Mouse (Mus musculus): ENCODE measurements around the gene Rflnb. TPM values are rescaled to one million over a fixed set of nuclear protein-coding genes. Genes with fewer than 3 reads are reported as not detected.

The Rflnb gene
- polyA plus RNA-seq, 1 experiment = 11.5 TPM

DNA sequence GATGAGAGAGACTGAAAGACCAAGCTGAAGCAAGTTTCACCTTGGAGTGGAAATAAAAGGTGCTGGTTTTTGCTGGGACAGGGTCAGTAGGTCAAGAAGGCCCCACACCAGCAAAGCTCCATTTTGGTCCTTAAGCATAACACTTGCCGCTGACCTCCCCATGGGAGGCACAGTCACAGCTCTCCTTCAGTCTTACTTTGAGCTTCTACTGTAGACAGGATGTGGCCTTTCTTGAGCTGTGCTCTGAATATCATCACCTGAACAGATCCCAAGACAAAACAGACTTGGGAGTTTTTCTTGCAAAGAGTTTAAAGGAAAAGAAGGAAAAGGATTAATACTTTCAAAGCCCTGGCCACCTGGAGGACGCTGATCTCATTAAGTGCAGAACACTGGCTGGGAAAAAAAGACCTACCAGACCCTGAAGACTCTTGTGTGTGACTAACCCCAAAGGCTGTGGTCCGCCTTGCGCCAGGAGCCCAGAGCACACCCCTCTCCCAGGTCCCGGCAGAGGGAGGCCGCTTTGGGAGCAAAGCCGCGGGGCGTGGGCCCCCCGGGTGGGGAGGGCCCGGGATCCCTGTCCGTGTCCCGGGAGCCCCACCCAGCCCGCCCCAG lies 949 bp downstream of the Rflnb start:
- Histone ChIP-seq H3K4me1 (ENCODE audit: control insufficient read depth, insufficient read depth, insufficient read length) (peaks cover 12% of the 10 kb centered on the region), H3K27ac (ENCODE audit: insufficient read depth, low read length) (no peak overlapping the region), H3K4me3 (ENCODE audit: extremely low read depth, insufficient read depth, insufficient read length) (peak overlapping the region; percentile 86), H3K27me3 (ENCODE audit: control insufficient read depth, insufficient read depth, low read length) (peaks cover 6% of the 10 kb centered on the region), H3K36me3 (ENCODE audit: control insufficient read depth, insufficient read depth, low read length) (no peaks in the 10 kb centered on the region)
- TF ChIP-seq POLR2A (IDR thresholded peaks at IDR 0.05; ENCODE audit: low read depth, low read length) = no peak
- TF ChIP-seq CTCF (IDR thresholded peaks at IDR 0.05; ENCODE audit: extremely low read depth, insufficient read depth, insufficient read length, insufficient replicate concordance) = no peak
- no peak for DNase-seq (ENCODE audit: low read depth in 1 of 2, low spot score in 2 of 2)
- 19% methylated on average over 13 of the region's 14 CpGs for WGBS

DNA sequence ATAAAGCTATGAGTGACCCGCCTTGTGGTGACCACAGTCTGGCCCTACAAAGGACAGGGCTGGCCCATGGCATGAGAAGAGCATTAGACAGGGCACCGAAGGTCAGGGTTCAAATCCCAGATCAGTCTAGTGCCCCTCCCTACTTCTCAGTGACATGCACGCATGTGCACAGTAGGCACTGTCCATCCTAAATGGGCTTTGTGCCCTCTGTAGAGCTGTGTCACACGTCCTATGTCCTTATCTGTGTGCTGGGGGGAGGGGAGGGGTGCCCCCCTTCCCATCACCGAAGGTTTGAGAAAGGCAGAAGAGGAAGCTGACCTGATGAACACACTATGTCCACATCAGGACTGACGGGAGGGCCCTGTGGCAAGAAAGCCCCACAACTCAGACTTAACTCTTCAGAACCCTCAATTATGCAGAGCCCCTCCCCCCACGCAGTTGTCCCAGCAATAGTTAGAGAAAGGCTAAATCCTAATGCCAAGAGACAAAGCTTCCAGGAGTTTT lies 2.5 kb downstream of the Rflnb start:
- H3K27me3 ChIP-seq (ENCODE audit: control insufficient read depth, insufficient read depth, low read length) = peaks cover 6% of the 10 kb centered on the region
- TF ChIP-seq CTCF (IDR thresholded peaks at IDR 0.05; ENCODE audit: extremely low read depth, insufficient read depth, insufficient read length, insufficient replicate concordance) = no peak
- peaks cover 12% of the 10 kb centered on the region for H3K4me1 ChIP-seq (ENCODE audit: control insufficient read depth, insufficient read depth, insufficient read length)
- DNase-seq (ENCODE audit: low read depth in 1 of 2, low spot score in 2 of 2) = no peak
- no peak overlapping the region for H3K27ac ChIP-seq (ENCODE audit: insufficient read depth, low read length)
- WGBS = 72% methylated on average over 7 of the region's 7 CpGs
- H3K4me3 ChIP-seq (ENCODE audit: extremely low read depth, insufficient read depth, insufficient read length) = no peak overlapping the region
- no peaks in the 10 kb centered on the region for H3K36me3 ChIP-seq (ENCODE audit: control insufficient read depth, insufficient read depth, low read length)

DNA sequence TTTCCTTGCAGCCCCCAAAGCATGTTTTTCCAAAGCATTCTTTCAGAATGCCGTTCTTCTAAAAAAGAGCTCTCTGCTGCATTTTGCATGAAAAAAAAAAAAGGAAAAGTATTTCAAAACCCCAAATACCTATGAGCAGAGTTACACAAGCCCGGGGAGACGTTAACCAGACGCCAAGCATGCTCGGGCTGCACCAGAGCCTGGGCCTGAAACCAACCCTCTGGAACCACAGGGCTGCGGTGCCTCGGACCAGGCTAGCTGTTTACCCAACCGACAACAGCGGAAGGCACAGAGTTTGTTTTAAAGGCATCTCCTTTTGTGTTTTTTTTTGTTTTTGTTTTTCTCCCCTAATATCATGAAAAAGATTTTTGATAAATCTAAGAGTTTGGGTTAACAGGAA lies 6.7 kb downstream of the Rflnb start:
- Histone ChIP-seq H3K4me3 (ENCODE audit: extremely low read depth, insufficient read depth, insufficient read length) (no peak overlapping the region), H3K27ac (ENCODE audit: insufficient read depth, low read length) (no peak overlapping the region), H3K27me3 (ENCODE audit: control insufficient read depth, insufficient read depth, low read length) (no peaks in the 10 kb centered on the region), H3K4me1 (ENCODE audit: control insufficient read depth, insufficient read depth, insufficient read length) (peaks cover under 1% of the 10 kb centered on the region; the same call in 1 of the 2 replicates), H3K36me3 (ENCODE audit: control insufficient read depth, insufficient read depth, low read length) (no peaks in the 10 kb centered on the region)
- no peak for TF ChIP-seq POLR2A (IDR thresholded peaks at IDR 0.05; ENCODE audit: low read depth, low read length)
- WGBS = 90% methylated on average over 9 of the region's 9 CpGs
- no peak for DNase-seq (ENCODE audit: low read depth in 1 of 2, low spot score in 2 of 2)

DNA sequence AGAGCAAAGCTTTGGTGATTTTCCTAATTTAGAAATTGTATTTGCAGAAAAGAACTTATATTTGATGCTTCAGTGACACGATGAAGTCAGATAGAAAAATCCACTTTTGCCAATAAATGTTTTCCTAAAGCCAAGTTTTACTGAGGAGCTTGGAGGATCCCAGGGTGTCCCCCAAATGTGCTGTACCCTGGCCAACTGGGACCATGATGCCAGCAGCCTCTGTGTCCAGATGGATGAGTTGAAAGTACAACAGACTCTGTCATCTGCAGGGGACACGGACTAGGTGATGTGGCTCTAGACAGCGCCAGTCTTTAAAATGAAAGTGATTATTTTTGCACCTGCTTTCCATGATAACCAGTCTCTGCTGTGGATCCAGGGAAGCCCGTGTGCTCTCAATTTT lies 7.7 kb downstream of the Rflnb start:
- H3K4me3 ChIP-seq (ENCODE audit: extremely low read depth, insufficient read depth, insufficient read length) = no peak overlapping the region
- 85% methylated on average over 4 of the region's 4 CpGs for WGBS
- no peaks in the 10 kb centered on the region for H3K36me3 ChIP-seq (ENCODE audit: control insufficient read depth, insufficient read depth, low read length)
- no peak for DNase-seq (ENCODE audit: low read depth in 1 of 2, low spot score in 2 of 2)
- H3K27me3 ChIP-seq (ENCODE audit: control insufficient read depth, insufficient read depth, low read length) = no peaks in the 10 kb centered on the region
- no peaks in the 10 kb centered on the region for H3K4me1 ChIP-seq (ENCODE audit: control insufficient read depth, insufficient read depth, insufficient read length)
- H3K27ac ChIP-seq (ENCODE audit: insufficient read depth, low read length) = no peak overlapping the region
- no peak for TF ChIP-seq CTCF (IDR thresholded peaks at IDR 0.05; ENCODE audit: extremely low read depth, insufficient read depth, insufficient read length, insufficient replicate concordance)
- no peak for TF ChIP-seq POLR2A (IDR thresholded peaks at IDR 0.05; ENCODE audit: low read depth, low read length)

DNA sequence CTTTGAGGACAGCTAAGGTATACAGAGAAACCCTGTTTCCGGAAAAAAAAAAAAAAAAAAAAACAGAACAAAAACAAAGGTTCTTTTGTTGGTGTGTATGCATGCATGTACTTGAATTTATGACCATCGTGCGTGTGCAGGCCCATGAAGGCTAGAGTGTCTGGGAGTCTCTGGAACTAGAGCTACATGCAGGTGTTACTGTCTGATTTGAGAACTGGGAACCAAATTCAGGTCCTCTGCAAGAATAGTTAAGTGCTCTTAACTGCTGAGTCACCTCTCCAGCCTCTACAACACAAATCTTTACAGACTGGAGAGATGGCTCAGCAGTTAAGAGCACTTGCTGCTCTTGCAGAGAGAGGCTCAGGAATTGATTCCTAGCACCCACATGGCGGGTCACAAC lies 11.8 kb downstream of the Rflnb start:
- DNase-seq (ENCODE audit: low read depth in 1 of 2, low spot score in 2 of 2) = no peak
- H3K4me3 ChIP-seq (ENCODE audit: extremely low read depth, insufficient read depth, insufficient read length) = no peak overlapping the region
- H3K36me3 ChIP-seq (ENCODE audit: control insufficient read depth, insufficient read depth, low read length) = no peaks in the 10 kb centered on the region
- no peak overlapping the region for H3K27ac ChIP-seq (ENCODE audit: insufficient read depth, low read length)
- TF ChIP-seq CTCF (IDR thresholded peaks at IDR 0.05; ENCODE audit: extremely low read depth, insufficient read depth, insufficient read length, insufficient replicate concordance) (no peak), POLR2A (IDR thresholded peaks at IDR 0.05; ENCODE audit: low read depth, low read length) (no peak)
- WGBS = 71% methylated on average over 4 of the region's 4 CpGs
- H3K27me3 ChIP-seq (ENCODE audit: control insufficient read depth, insufficient read depth, low read length) = no peaks in the 10 kb centered on the region
- no peaks in the 10 kb centered on the region for H3K4me1 ChIP-seq (ENCODE audit: control insufficient read depth, insufficient read depth, insufficient read length)

DNA sequence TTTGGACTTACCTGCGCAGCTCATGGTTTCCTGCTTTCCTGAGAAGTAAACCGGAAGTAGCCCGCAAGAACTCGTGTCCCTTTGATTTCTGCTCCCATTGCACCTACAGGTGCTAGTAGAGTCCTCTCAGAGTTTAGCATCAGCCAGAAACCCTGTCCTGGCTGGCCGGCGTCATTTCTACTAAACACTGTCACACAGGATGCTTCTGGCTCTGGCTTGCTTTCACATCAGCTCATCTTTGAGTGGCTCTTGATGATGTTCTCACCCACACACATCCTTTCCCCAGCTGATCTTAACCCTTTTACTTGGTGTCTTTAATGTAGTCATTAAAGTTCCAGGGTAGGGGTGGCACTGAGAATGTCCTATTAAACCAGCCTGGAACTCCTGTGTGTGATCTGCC lies 12.3 kb downstream of the Rflnb start:
- no peaks in the 10 kb centered on the region for H3K36me3 ChIP-seq (ENCODE audit: control insufficient read depth, insufficient read depth, low read length)
- no peaks in the 10 kb centered on the region for H3K27me3 ChIP-seq (ENCODE audit: control insufficient read depth, insufficient read depth, low read length)
- peak overlapping the region; percentile 52; the same call in 1 of the 2 replicates for H3K27ac ChIP-seq (ENCODE audit: insufficient read depth, low read length)
- 77% methylated on average over 6 of the region's 6 CpGs for WGBS
- 0 out of 2 replicates have a peak overlapping the region, but pooled peaks have one; percentile 10 for H3K4me3 ChIP-seq (ENCODE audit: extremely low read depth, insufficient read depth, insufficient read length)
- no peaks in the 10 kb centered on the region for H3K4me1 ChIP-seq (ENCODE audit: control insufficient read depth, insufficient read depth, insufficient read length)
- no peak for TF ChIP-seq CTCF (IDR thresholded peaks at IDR 0.05; ENCODE audit: extremely low read depth, insufficient read depth, insufficient read length, insufficient replicate concordance)
- no peak for TF ChIP-seq POLR2A (IDR thresholded peaks at IDR 0.05; ENCODE audit: low read depth, low read length)
- no peak for DNase-seq (ENCODE audit: low read depth in 1 of 2, low spot score in 2 of 2)

DNA sequence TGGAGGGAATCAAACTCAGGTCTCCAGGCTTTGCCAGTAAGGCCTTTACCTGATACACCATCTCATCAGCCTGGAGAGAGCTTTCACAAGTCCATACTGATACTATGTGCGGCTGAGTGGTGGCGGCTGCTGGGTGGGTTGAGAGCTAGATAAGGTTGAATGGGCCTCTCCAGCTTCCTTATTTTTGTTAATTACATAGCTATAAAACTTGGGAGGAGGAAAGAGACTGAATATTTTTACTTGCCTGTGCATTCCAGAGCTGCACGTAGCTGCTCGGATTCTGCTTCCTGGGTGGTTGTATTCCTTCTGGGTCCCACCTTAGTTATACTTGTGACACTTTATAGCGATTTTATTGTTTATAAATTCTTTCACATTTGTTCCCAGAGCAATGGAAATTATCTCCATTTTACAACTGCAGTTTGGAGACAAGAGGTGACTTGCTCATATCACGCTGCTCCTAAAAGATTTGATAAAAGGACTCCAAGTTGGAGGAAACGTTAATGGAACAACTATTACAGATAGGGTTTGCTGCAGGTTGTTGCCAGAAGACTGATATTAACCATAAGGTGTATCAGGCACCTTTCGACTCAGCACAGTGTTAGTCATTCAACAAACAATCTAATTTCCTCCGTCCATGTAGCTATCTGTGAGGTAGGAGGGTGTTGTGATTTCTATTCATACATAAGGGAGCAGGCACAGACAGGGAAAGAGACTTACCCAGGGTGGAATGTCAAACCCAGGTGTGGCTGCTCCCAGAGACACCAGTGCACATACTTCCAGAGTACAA lies 16.6 kb downstream of the Rflnb start:
- Histone ChIP-seq H3K4me1 (ENCODE audit: control insufficient read depth, insufficient read depth, insufficient read length) (no peaks in the 10 kb centered on the region), H3K4me3 (ENCODE audit: extremely low read depth, insufficient read depth, insufficient read length) (no peak overlapping the region), H3K27ac (ENCODE audit: insufficient read depth, low read length) (no peak overlapping the region), H3K36me3 (ENCODE audit: control insufficient read depth, insufficient read depth, low read length) (no peaks in the 10 kb centered on the region), H3K27me3 (ENCODE audit: control insufficient read depth, insufficient read depth, low read length) (no peaks in the 10 kb centered on the region)
- TF ChIP-seq CTCF (IDR thresholded peaks at IDR 0.05; ENCODE audit: extremely low read depth, insufficient read depth, insufficient read length, insufficient replicate concordance) = no peak
- no peak for TF ChIP-seq POLR2A (IDR thresholded peaks at IDR 0.05; ENCODE audit: low read depth, low read length)
- DNase-seq (ENCODE audit: low read depth in 1 of 2, low spot score in 2 of 2) = no peak
- WGBS = 88% methylated on average over 9 of the region's 9 CpGs
